Mouse (Mus musculus): ENCODE measurements at regions not wholly inside any gene's neighbourhood (a gene's known extent, or its start where the extent isn't known, plus 50 kb on each side); places are given as distances from the start of the nearest gene placed in this dataset.
A peak's percentile ranks its signal among the peaks of the same experiment; 100 is the strongest.

DNA sequence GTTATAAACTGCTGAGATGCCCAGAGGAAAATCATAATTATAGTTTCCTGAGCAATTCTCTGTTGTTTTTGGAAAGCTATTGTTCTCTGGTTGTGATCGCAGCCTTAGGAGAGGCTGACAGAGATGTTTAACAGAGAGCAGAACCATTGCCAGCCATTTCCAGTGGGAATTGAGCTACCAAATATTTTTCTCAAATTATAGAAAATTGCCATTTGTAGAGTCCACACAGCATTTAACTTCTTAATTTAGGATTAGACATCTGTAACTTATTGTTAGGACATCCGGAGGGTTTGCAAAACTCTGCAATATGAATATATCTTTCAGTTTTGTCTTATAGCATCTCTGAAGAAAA is 222.0 kb downstream of the Enc1 start:
- DNase-seq (ENCODE audit: extremely low spot score in 1 of 2, low spot score in 1 of 2): no peak

GRCm38 (mm10) chr13:97462110-97462883 is 221.4 kb downstream of the Enc1 start:
- no peak for DNase-seq (ENCODE audit: extremely low spot score in 1 of 2, low spot score in 1 of 2)

GRCm38 (mm10) chr13:97461207-97461606 is 220.3 kb downstream of the Enc1 start:
- DNase-seq (ENCODE audit: extremely low spot score in 1 of 2, low spot score in 1 of 2): no peak

DNA sequence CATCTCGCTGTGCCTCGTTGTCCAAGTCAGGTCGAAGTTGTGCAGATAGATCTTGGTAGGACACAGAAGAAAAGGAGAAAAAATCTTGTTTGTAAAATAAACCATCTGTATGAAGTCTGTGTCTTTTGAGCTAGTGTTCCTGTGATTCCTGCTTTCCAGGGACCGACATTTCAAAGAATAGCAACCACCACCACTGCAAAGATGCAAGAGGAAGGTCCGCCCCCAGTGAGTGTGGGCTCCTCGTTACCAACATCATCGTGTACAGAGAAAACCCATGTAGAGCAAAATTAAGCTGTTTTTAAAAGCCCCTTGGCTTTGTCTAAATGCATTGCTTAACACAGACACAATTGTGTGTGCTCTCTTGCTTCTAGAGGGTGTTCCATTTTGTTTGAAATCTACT is 218.2 kb downstream of the Enc1 start:
- DNase-seq (ENCODE audit: extremely low spot score in 1 of 2, low spot score in 1 of 2): no peak

DNA sequence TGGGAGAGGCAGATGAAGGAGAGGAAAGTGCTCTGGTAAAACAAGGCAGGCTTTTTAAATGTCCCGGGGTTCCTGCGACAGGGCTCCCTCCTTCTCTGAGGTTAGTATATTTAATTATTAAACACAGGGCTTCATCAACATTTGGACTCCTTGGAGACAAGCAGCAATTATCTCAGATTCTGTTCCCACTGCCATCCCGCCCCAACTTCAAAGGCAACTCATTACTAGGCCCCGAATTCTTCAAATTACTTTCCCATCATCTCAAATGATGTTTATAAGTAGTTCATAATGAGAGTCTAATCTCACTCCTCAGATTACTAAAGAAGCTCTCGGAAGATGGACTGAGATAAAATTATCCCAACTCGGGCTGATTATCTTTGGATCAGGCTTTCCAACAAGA is 215.1 kb downstream of the Enc1 start:
- no peak for DNase-seq (ENCODE audit: extremely low spot score in 1 of 2, low spot score in 1 of 2)

DNA sequence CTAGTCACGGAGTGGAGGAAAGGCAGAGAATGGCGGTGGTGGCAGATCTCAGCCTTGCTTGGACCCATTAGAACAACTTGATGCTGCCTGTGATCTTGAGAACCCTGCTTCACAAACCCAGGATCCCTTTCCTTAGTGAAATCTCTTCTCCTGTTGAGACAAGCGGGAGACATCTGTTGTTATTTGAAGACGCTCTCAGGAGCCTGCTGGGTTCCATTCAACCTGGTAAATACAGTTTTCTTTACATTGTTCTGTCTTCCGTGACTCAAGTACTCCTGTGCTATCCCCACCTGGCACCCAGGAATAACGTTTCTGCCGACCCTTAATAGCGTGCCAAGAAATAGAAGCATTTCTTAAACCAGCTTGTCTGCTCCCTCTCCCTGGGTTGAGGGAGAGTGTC is 213.8 kb downstream of the Enc1 start:
- no peak for DNase-seq (ENCODE audit: extremely low spot score in 1 of 2, low spot score in 1 of 2)

DNA sequence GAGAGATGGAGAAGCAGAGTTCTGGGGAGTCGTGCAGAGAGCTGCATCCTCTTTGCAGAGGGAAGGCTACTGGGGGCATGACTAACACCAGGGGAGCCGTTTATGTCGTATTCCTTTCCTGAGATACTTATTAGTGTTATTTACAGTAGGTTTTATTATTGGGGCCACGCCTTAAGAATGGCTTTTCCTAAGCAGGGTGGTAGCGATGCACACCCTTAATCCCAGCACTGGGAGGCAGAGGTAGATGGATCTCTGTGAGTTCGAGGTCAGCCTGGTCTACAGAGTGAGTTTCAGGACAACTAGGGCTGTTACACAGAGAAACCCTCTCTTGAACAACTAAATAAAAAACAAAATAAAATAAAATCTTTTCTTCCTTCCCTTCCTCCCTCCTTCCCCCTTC is 212.6 kb downstream of the Enc1 start:
- DNase-seq (ENCODE audit: extremely low spot score in 1 of 2, low spot score in 1 of 2): no peak

DNA sequence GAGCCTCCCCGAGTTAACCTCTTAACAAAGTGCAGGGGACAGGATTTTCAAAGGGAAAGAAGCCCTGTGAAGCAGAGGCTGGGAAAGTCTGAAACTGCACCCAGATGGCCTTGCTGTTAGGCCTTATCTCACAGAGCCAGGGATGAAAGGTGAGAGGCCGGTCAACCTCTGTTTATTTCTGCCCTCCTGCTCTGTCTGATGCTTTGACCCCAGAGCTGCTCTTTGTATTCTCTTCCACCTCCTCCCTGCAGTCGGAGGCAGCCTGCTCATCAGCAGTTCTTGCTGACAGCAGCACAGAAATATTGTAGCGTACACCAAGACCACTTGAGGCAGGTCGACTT is 212.2 kb downstream of the Enc1 start:
- DNase-seq (ENCODE audit: extremely low spot score in 1 of 2, low spot score in 1 of 2): no peak

GRCm38 (mm10) chr13:97452386-97453089 is 211.6 kb downstream of the Enc1 start:
- DNase-seq (ENCODE audit: extremely low spot score in 1 of 2, low spot score in 1 of 2): no peak

DNA sequence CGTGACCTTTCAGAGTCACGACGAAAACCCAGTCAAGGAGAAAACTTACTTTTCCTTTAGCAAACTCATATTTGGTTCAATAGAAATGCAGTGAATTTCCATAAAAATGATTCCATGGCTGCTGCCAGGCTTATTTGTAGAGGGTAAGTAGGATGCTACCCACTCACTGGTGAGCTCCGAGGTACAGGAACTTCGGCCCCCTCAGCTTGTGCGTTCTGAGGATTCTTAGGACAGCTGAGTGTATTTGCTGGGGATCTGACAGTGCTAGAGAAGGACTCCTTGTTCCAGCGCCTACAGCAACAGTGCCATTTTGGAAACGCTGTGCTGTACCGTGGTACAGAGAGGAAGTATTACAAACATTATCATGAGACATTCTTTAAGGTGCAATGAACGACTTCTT is 210.4 kb downstream of the Enc1 start:
- no peak for DNase-seq (ENCODE audit: extremely low spot score in 1 of 2, low spot score in 1 of 2)

- no peak for DNase-seq (ENCODE audit: extremely low spot score in 1 of 2, low spot score in 1 of 2)
Measured at GRCm38 (mm10) chr13:97448123-97448522, 207.2 kb downstream of the Enc1 start.

DNA sequence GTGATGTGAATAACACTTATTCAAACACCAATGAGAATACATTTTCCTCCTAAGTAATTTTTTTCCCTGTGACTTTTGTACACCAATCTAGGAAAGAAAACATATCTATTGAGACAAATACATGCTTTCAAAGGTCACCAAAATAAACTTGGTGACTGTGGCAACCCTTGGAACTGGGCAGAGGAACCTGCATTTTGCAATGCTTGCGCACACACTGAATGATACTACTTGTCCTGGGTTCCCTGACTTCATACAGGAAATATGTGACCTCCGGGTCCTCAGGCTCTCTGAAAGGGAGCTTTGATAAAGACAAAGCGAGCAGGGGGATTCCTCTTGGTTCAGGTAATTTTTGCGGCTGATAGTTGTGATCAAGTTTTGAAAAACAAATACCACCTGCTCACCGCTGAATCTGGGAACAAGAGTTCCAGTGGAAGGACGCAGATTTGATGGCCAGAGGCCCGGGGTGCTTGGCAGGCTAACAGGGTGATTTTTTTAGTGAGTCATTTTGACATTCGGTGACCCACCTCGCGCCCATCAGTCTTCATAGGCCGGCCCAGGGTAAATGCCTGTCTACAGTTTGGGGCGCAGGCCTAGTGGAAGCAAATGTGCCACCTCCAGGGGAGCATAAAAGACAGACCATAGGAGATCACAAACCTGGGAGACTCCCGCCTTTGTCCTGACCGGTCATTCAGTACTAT is 203.0 kb downstream of the Enc1 start:
- DNase-seq (ENCODE audit: extremely low spot score in 1 of 2, low spot score in 1 of 2): no peak

DNA sequence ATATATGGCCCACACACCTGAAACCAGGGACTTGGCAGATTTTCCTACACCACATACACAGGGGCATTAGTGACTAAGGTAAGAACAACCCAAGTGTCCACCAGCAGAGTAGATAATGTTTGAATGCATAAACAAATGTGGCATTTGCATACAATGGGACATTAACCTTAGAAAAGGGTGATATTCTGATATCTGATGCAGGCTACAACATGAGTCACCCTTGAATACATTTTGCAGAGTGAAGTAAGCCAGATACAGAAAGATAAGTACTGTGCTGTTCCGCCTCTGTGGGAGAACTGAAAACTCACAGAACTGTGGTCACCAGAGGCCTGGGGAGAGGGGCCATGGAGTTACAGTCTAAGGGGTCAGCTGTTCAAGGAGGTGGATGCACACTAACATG is 201.9 kb downstream of the Enc1 start:
- DNase-seq (ENCODE audit: extremely low spot score in 1 of 2, low spot score in 1 of 2): no peak

DNA sequence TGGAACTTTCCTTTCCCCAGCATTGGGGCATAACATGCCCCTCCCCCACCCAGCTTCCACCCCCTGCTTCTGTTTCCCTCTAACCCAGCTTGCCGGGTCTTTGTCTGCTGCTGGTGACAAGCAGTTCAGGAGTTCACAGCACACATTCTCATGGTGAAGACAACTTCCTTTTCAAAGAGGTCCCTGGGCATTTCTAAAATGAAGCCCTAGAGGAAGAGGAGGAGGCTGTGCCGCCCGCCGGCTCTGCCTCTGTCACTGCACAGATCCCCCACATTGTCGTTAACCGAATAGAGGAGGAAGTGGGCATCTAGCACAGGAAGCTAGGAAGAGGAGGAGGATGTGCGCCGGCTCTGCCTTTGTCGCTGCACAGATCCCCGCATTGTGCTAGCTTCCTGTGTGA is 201.4 kb downstream of the Enc1 start:
- DNase-seq (ENCODE audit: extremely low spot score in 1 of 2, low spot score in 1 of 2): no peak

DNA sequence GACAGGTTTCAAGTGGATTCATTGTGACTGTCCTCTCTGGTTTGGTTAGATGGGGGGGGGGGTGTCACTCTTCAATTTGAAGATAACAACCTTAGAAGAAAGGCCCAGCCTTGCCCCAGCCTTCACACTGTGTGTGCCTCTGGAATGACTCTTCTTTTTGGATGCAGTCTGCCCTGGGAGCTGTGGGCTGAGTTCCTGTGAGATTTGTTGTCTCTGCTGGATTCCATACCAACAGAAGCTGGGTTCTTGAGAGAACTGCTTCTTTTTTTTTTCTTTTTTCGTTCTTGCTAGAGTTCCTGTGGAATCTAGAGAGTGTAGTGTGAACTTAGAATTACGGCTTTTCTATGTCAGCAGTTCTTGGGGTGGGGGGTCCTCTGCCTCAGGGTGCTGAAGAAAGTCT is 200.9 kb downstream of the Enc1 start:
- no peak for DNase-seq (ENCODE audit: extremely low spot score in 1 of 2, low spot score in 1 of 2)

GRCm38 (mm10) chr13:97439216-97439979 is 198.5 kb downstream of the Enc1 start:
- DNase-seq (ENCODE audit: extremely low spot score in 1 of 2, low spot score in 1 of 2): no peak

- no peak for DNase-seq (ENCODE audit: extremely low spot score in 1 of 2, low spot score in 1 of 2)
Measured at GRCm38 (mm10) chr13:97438692-97439091, 197.8 kb downstream of the Enc1 start.

DNA sequence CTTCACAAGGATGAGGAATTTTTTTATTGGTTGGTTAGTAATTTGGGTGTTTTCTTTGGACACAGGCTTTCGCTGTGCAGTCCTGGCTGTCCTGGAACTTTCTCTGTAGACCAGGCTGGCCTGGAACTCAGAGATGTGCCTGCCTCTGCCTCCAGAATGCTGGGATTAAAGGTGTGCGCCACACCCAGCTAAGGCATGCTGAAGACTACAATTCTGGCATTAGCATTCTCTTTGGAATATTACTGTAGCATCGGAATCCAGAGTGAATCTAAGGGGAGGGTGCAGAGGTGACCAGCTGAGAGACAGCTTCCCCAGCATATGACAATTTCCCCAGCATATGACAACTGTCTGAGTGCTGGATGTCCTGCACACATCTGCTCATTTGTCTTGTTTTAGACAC is 197.4 kb downstream of the Enc1 start:
- DNase-seq (ENCODE audit: extremely low spot score in 1 of 2, low spot score in 1 of 2): no peak

GRCm38 (mm10) chr13:97436719-97437350 is 195.9 kb downstream of the Enc1 start:
- DNase-seq (ENCODE audit: extremely low spot score in 1 of 2, low spot score in 1 of 2): no peak

DNA sequence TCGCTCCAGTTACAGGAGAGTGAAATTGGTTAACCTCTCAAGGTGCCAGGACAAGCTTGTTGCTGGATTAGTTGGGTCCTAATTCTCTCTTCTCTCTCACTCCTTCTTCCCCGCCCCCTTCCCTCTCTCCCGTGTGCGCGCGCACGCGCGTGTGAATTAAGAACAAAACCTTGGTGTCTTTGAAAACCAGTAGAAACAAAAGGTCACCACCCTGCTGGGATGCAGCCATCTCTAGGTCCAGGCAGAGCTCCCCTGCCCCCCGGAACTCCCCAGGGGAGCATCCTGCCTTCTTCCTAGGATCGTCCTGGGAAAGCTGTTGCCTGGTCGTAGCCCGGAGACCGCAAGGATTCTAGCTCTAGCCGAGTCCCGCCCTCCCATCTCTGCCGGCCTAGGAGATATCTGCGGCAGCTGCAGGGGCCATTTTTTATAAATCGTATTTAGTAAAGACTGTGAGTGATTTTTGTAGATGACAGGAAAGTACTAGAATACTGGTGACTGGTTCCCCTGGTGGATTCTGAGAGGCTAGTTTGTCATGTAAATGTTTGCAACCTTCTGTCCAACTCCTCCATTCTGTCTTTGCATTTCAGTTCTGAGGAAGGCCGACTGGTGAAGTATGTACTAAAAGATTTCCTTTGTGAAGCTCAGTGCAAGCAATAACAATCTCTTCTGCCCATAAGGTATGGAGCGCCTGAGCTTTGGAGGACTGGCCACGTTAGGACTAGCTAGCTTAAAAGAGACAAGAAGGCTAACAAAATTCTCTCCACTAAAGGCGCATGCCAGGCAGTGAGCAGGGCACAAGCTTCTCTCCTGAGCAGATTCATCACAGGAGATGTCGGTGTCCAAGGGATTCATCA is 195.2 kb downstream of the Enc1 start:
- peak in 1 of 2 experiments; percentile 26 for DNase-seq (ENCODE audit: extremely low spot score in 1 of 2, low spot score in 1 of 2)

Data from layer of hippocampus, postnatal 25 days (tissue).